Mouse (Mus musculus): ENCODE measurements around the gene Olfr1175-ps.

DNA sequence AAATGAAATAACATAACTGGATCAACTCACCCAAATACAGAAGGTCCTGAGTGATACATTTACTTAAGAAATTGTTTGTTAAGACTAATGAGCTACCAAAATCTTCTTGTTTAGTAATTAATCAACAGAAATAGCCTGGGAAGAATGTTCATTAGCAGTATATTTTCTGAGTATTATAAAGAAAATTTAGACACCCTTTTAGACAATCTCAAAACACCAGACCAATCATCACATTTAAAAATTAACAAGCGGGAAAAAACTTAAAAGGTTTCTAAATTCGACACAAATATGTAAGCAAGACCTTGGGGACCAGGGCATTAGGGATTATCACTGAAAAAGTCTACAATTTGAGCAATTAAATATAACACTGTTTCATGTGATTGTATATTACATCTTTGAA, at the start of gene Olfr1175-ps:
- TF ChIP-seq CTCF (IDR thresholded peaks at IDR 0.05; ENCODE audit: low read depth) = no peak
- TF ChIP-seq EP300 (IDR thresholded peaks at IDR 0.05; ENCODE audit: low read depth) = no peak
